Mouse (Mus musculus) heart, postnatal 25 days (tissue): ENCODE data around the gene Ssxb10. TPM values are rescaled to one million over a fixed set of nuclear protein-coding genes. Genes with fewer than 3 reads are reported as not detected.
"Not testable (repeated sequence)": the region's sequence is repeated elsewhere in the genome, so short reads cannot be mapped to it uniquely, and the experiment has no call there.

Experiments used
- DNase-seq: peaks from one replicate; pipeline ENCODE4 v3.0.0; 2022; ENCODE audit warnings: low spot score
- intact Hi-C: fragments of 180-260 bp; cut with DNase I; formaldehyde crosslinking; loops from one replicate; pipeline ENCODE4 v1.15.1; 2025
- total RNA-seq, 2 experiments: library from RNA; stranded (reverse); gene quantifications; 2 replicates each; pipeline ENCODE4 v1.2.3; 2021

The Ssxb10 gene
- not detected for total RNA-seq

DNA sequence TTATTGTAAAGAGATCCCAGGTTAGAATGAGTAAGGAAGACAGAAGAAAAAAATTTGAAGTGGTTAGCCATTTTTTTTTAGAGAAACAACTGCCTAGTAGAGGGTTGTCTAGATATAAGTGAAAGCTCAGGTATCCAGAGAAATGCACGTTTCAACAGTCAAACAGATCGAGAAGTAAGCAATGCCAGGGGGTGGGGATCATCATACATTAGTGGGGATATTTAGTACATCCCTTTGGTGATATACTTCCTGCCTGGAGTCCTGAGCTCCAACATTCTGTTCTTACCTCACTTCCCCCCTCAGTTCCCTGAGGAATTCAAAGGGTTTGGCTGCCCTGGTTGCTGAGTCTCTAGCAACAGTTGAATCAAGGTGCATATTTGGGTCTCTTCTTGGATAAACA is at the start of gene Ssxb10:
TSS of gene Ssxb10 (plus strand) at position 301 of the 400 bp plus-strand sequence.
- DNase-seq, result no peak
- intact Hi-C loops, result no loop called here

DNA sequence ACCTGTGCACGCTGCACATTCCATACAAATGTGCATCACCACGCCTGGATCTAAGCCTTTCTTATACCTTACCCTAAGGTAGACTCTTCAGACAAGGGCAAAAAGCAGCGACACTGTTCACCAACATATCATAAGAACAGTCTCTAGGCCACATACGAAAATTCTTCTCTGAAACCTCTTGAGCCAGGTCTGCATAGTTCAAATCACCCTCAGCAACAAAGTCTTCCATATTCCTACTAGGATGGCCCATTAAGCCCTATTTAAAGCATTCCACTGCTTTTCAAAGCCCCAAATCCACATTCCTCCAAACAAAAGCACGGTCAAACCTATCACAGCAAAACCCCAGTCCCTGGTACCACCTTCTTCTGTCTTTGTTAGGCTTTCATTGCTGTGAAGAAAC is 38.6 kb upstream of the Ssxb10 start:
- no peak for DNase-seq
- intact Hi-C loops, result no loop called here

DNA sequence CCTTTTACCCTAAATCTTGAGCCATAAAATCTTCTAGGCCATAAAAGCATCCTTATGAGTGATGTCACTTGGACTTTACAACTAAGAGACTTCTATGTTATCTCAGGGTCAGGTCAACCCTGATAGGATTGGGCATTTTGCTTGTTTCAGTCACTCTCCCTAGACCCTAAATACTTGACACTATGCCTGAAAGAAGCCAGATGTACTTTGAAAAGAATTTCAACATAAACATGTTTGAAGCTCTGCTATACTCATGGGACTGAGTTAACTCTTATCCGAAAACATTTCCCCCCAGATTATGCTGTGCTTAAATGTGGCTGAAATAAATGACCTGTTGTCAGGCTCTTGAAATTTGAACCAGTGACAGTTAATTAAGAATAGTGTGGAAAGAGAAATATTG is 17.9 kb upstream of the Ssxb10 start:
- no peak for DNase-seq
- intact Hi-C loops, result no loop called here

DNA sequence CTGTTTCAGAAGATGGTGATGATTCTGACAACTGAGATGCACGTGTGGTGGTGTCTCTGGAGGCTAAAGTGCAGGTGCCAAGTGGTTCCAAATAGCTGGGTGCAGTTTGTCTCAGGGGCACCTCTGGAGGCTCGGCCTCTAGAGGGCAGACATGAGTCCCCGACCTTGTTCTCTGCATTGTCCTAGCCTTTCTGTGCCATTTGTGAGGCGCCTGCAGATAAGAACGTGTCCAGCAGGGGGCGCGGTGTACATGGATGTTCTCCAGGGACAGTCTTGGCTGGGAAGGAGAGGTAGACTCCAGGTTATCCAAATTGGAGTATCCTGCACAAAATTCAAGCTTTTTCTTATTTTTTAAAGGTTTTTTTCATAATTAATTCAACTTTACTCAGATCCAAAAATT is 12.3 kb upstream of the Ssxb10 start:
- intact Hi-C loops, DNase-seq: not testable (repeated sequence)

DNA sequence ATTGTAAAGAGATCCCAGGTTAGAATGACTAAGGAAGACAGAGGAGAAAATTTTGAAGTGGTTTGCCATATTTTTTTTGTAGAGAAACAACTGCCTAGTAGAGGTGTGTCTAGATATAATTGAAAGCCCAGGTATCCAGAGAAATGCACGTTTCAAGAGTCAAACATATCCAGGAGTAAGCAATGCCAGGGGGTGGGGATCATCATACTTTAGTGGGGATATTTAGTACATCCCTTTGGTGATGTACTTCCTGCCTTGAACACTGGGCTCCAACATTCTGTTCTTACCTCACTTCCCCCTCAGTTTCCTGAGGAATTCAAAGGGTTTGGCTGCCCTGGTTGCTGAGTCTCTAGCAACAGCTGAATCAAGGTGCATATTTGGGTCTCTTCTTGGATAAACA is 39.5 kb downstream of the Ssxb10 start, which contains the start of gene Ssxb9:
TSS of gene Ssxb9 (plus strand) at position 301 of the 400 bp plus-strand sequence.
- intact Hi-C loops, DNase-seq: not testable (repeated sequence)

Other genes with a start within 250 kb of the Ssxb10 start
- 1 to 10 TPM; 1.8 to 2.3 TPM for gene Was, start 236.9 kb upstream of the Ssxb10 start, total RNA-seq
- gene Wdr13, start 194.5 kb upstream of the Ssxb10 start, total RNA-seq, result 10 to 100 TPM; 43.6 to 46.6 TPM
- 10 to 100 TPM; 58.8 to 85.0 TPM for gene Rbm3, start 181.5 kb upstream of the Ssxb10 start, total RNA-seq
- 1 to 10 TPM; 4.2 to 4.3 TPM for gene Tbc1d25, start 151.2 kb upstream of the Ssxb10 start, total RNA-seq
- gene Ebp, start 133.9 kb upstream of the Ssxb10 start, total RNA-seq, result 10 to 100 TPM; 19.6 to 22.6 TPM
- 1 to 10 TPM; 1.9 to 2.6 TPM for gene Porcn, start 120.9 kb upstream of the Ssxb10 start, total RNA-seq
- 10 to 100 TPM; 10.3 to 10.7 TPM for gene Ftsj1, start 75.0 kb upstream of the Ssxb10 start, total RNA-seq
- gene Slc38a5, start 56.3 kb upstream of the Ssxb10 start, total RNA-seq, result under 1 TPM; 0.49 to 0.81 TPM
- gene Ssxb9, start 39.6 kb downstream of the Ssxb10 start, total RNA-seq, result not detected
- not detected for gene Ssxb1, start 85.9 kb downstream of the Ssxb10 start, total RNA-seq
- gene Ssxb2, start 134.3 kb downstream of the Ssxb10 start, total RNA-seq, result not detected
- gene Gm14459, start 197.5 kb downstream of the Ssxb10 start, total RNA-seq, result not detected
- not detected for gene Ssxb6, start 220.8 kb downstream of the Ssxb10 start, total RNA-seq